Comparison of ENCODE assay signal across 8 mouse cellular contexts in genomic region chr11:35797751-35798494, GRCm38 (mm10). TPM values are rescaled to one million over a fixed set of nuclear protein-coding genes. Genes with fewer than 3 reads are reported as not detected.
A peak's percentile ranks its signal among the peaks of the same experiment; 100 is the strongest.
DNase-seq lines count a peak whose midpoint lies in the region; ATAC-seq and TF ChIP-seq lines count a peak whose summit lies in the region.

No protein-coding gene starts in this region.

- H3K4me1 ChIP-seq in heart, postnatal 0 days (ENCODE audit: control insufficient read depth, insufficient read depth), result no peaks in the 10 kb centered on the region

- H3K4me2 ChIP-seq in heart, postnatal 0 days (ENCODE audit: low read depth, low read length), result peak overlapping the region; percentile 43; the same call in 1 of the 2 replicates

- H3K27me3 ChIP-seq in heart, postnatal 0 days (ENCODE audit: control insufficient read depth, insufficient read depth, low read length), result peaks cover 49% of the 10 kb centered on the region

- ATAC-seq in heart, postnatal 0 days (ENCODE audit: insufficient read depth, low read depth), result no peak

- peak overlapping the region; percentile 18 for H3K4me3 ChIP-seq in heart, postnatal 0 days (ENCODE audit: low read depth, low read length)

- no peaks in the 10 kb centered on the region for H3K36me3 ChIP-seq in heart, postnatal 0 days (replicated peaks; ENCODE audit: control insufficient read depth, insufficient read depth, low read length)

- intact Hi-C loops in heart, postnatal 14 days (cut with DNase I), result no loop called here
- intact Hi-C loops in left cerebral cortex, postnatal 14 days (cut with DNase I), result no loop called here
- intact Hi-C loops in heart, postnatal 36 days (cut with DNase I), result no loop called here

- 5% methylated on average over 86 of the region's 86 CpGs for WGBS in heart, postnatal 0 days

- no peak for DNase-seq in heart, postnatal 0 days (ENCODE audit: low spot score)
- DNase-seq in heart, postnatal 14 days, result no peak
- peak; percentile 45 to 57 for DNase-seq in cerebellum, adult 18-20 months
- DNase-seq in frontal cortex, postnatal 10 days (ENCODE audit: low spot score in 2 of 2), result peak; percentile 26 to 43
- peak; percentile 52 to 54 for DNase-seq in left cerebral cortex, postnatal 14 days (ENCODE audit: low spot score in 2 of 2)
- peak; percentile 25 for DNase-seq in retina, embryonic 14.5 days (ENCODE audit: low spot score)
- no peak for DNase-seq in urinary bladder, adult 2 months (ENCODE audit: low spot score)
- no peak for DNase-seq in heart, postnatal 36 days

- H3K27ac ChIP-seq in heart, postnatal 0 days (ENCODE audit: low read depth), result no peak overlapping the region

- no peaks in the 10 kb centered on the region for H3K9me3 ChIP-seq in heart, postnatal 0 days (replicated peaks; ENCODE audit: control insufficient read depth, low read length)

- TF ChIP-seq CTCF in heart, postnatal 0 days (IDR thresholded peaks at IDR 0.05; ENCODE audit: low read depth), result no peak

- H3K9ac ChIP-seq in heart, postnatal 0 days (replicated peaks; ENCODE audit: low read depth, low read length), result no peak overlapping the region

- TF ChIP-seq EP300 in heart, postnatal 0 days (IDR thresholded peaks at IDR 0.05; ENCODE audit: low read depth), result no peak

RNA-seq across cellular contexts. Expression of gene Fbll1, which starts 0.8 kb away (rescaled TPM):
- not detected in 2 replicates for total RNA-seq in heart, postnatal 0 days (2014; rRNA removed; ENCODE audit: low replicate concordance)
- not detected in 2 replicates for polyA plus RNA-seq in heart, postnatal 0 days (2015; fragmentation: Nextera tagmentation; extraction: Ambion mirVana)
- total RNA-seq in heart, postnatal 14 days (2021), result not detected
- 10 to 100 TPM; 48.7 to 50.3 TPM for total RNA-seq in left cerebral cortex, postnatal 14 days (2021)
- 0.07 TPM in 1 of 2 replicates, not detected in the other for polyA plus RNA-seq in urinary bladder, adult 2 months (2012; rRNA removed)
- total RNA-seq in heart, postnatal 36 days (2021), result not detected

RNA-seq across cellular contexts. Expression of gene Pank3, which starts 28.6 kb away (rescaled TPM):
- 23.0 and 28.6 TPM in 2 replicates for total RNA-seq in heart, postnatal 0 days (2014; rRNA removed; ENCODE audit: low replicate concordance)
- polyA plus RNA-seq in heart, postnatal 0 days (2015; fragmentation: Nextera tagmentation; extraction: Ambion mirVana), result 5.9 and 6.3 TPM in 2 replicates
- total RNA-seq in heart, postnatal 14 days (2021), result 10 to 100 TPM; 26.9 to 27.0 TPM
- 10 to 100 TPM; 50.9 to 51.4 TPM for total RNA-seq in left cerebral cortex, postnatal 14 days (2021)
- 16.7 and 17.9 TPM in 2 replicates for polyA plus RNA-seq in urinary bladder, adult 2 months (2012; rRNA removed)
- 10 to 100 TPM; 21.9 to 24.3 TPM for total RNA-seq in heart, postnatal 36 days (2021)

RNA-seq across cellular contexts. Expression of gene Rars, which starts 36.4 kb away (rescaled TPM):
- 16.9 and 22.7 TPM in 2 replicates for total RNA-seq in heart, postnatal 0 days (2014; rRNA removed; ENCODE audit: low replicate concordance)
- polyA plus RNA-seq in heart, postnatal 0 days (2015; fragmentation: Nextera tagmentation; extraction: Ambion mirVana), result 38.0 and 38.7 TPM in 2 replicates
- total RNA-seq in heart, postnatal 14 days (2021), result 10 to 100 TPM; 32.1 to 34.5 TPM
- 10 to 100 TPM; 45.4 to 47.9 TPM for total RNA-seq in left cerebral cortex, postnatal 14 days (2021)
- 49.7 and 52.7 TPM in 2 replicates for polyA plus RNA-seq in urinary bladder, adult 2 months (2012; rRNA removed)
- 10 to 100 TPM; 34.8 to 34.9 TPM for total RNA-seq in heart, postnatal 36 days (2021)

Comparison
In these comparisons a context has a peak if more than half of its experiments do, and no peak if none do; other contexts are left out.
1. DNase-seq: peak in cerebellum, adult 18-20 months (2 of 2), frontal cortex, postnatal 10 days (2 of 2), left cerebral cortex, postnatal 14 days (2 of 2) and retina, embryonic 14.5 days (single experiment); none in heart, postnatal 0 days (single experiment), heart, postnatal 14 days (0 of 2), urinary bladder, adult 2 months (single experiment) and heart, postnatal 36 days (0 of 2).
2. RNA of gene Fbll1, which starts 0.8 kb away (total RNA-seq): 48.7 to 50.3 TPM in left cerebral cortex, postnatal 14 days; not detected in heart, postnatal 0 days, not detected in heart, postnatal 14 days and not detected in heart, postnatal 36 days; every median in the first group is over 10 times any median in the second.